Mouse (Mus musculus) stomach, embryonic 14.5 days (tissue): Measurements from ENCODE around the gene Il17re. TPM values are rescaled to one million over a fixed set of nuclear protein-coding genes. Genes with fewer than 3 reads are reported as not detected.

Experiments used
- ATAC-seq: fragments of 200-750 bp; cut with Nextera tagmentation; 2 replicates; pipeline ENCODE4 v1.8.0; 2017; ENCODE audit warnings: low read depth, moderate TSS enrichment; ENCODE audit not compliant: insufficient number of reproducible peaks, insufficient read depth, low FRiP score
- H3K27ac ChIP-seq: fragments of 300-500 bp; sonication (generic); 2 replicates; pipeline ENCODE4 v1.5.1; 2014; ENCODE audit warnings: mild to moderate bottlenecking, low read length, moderate library complexity, mixed read lengths
- H3K27me3 ChIP-seq: fragments of 300-500 bp; sonication (generic); 2 replicates; pipeline ENCODE4 v1.6.1; 2014; ENCODE audit warnings: low read length, control low read depth, mixed read lengths; ENCODE audit not compliant: control insufficient read depth, insufficient read depth
- H3K36me3 ChIP-seq: fragments of 300-500 bp; sonication (generic); 2 replicates; pipeline ENCODE4 v1.6.1; 2014; ENCODE audit warnings: mild to moderate bottlenecking, control low read depth, low read length, moderate library complexity, mixed read lengths; ENCODE audit not compliant: control insufficient read depth, insufficient read depth
- H3K4me1 ChIP-seq: fragments of 300-500 bp; sonication (generic); 2 replicates; pipeline ENCODE4 v1.6.1; 2014; ENCODE audit warnings: low read length, control low read depth, mixed read lengths; ENCODE audit not compliant: control insufficient read depth, insufficient read depth
- H3K4me2 ChIP-seq: fragments of 300-500 bp; sonication (generic); replicated peaks from 2 replicates; pipeline ENCODE4 v1.6.1; 2014; ENCODE audit warnings: low read depth, low read length, control low read depth
- H3K4me3 ChIP-seq: fragments of 300-500 bp; sonication (generic); 2 replicates; pipeline ENCODE4 v1.5.1; 2014; ENCODE audit warnings: low read depth, low read length, control low read depth
- H3K9ac ChIP-seq: fragments of 300-500 bp; sonication (generic); replicated peaks from 2 replicates; pipeline ENCODE4 v1.6.1; 2014; ENCODE audit warnings: low read depth, mild to moderate bottlenecking, control low read depth, low read length, moderate library complexity, mixed read lengths
- H3K9me3 ChIP-seq: fragments of 300-500 bp; sonication (generic); 2 replicates; pipeline ENCODE4 v1.6.1; 2016; ENCODE audit warnings: low read depth, low read length, control low read depth; ENCODE audit not compliant: control insufficient read depth
- WGBS: fragments of 180-500 bp; shearing (Covaris S2); extraction: QIAGEN DNeasy Blood & Tissue Kit; methylation state at CpG from one replicate; pipeline ENCODE4 v1.1.7; 2014; 5-methylcytosine and 5-hydroxymethylcytosine counted together
- polyA plus RNA-seq: library from polyadenylated mRNA; unstranded; fragments of >200 nt; fragmentation: Nextera tagmentation; extraction: Ambion mirVana; gene quantifications from 2 replicates; pipeline ENCODE4 v1.2.1, GENCODE M21; 2014

The Il17re gene
- polyA plus RNA-seq, 1 experiment from 2014 or later = 19.8 TPM

DNA sequence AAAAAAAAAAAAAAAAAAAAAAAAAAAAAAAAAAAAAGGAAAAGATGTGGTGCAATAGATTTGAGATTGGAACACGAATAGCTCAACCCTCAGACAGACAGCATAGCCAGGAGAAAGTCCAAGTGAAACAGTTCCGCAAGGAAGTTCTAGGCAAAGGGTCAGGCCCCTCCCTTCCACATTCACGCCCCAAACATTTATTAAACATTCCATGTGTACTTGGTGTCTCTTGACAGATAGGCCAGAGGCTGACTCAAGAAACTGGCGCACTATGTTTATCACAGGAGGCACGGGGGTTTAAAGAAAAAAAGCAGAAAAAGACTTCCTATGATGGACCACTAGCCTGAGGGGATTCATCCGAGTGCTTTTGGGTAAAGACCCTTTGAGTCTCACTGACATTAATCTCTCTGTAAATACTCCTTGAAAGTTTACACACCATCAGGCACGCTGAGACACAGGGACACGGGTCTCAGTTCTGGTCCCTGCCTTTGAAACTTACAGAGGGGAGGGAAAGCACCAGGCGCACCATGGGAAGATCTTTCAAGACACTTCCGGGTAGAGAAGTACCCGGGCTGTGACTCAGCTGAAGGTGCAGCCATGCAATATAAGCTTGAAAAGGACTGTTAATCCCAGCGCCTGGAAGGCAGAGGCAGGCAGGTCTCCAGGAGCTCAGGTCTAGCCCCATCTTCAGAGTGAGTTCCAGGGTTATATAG is 19.4 kb upstream of the Il17re start:
- Histone ChIP-seq H3K4me3 (no peak overlapping the region), H3K27ac (no peak overlapping the region), H3K4me2 (no peak overlapping the region), H3K36me3 (no peaks in the 10 kb centered on the region), H3K9me3 (no peaks in the 10 kb centered on the region), H3K27me3 (no peaks in the 10 kb centered on the region), H3K9ac (no peak overlapping the region), H3K4me1 (peaks cover 5% of the 10 kb centered on the region)
- WGBS = 42% methylated on average over 12 of the region's 12 CpGs
- ATAC-seq = no peak

DNA sequence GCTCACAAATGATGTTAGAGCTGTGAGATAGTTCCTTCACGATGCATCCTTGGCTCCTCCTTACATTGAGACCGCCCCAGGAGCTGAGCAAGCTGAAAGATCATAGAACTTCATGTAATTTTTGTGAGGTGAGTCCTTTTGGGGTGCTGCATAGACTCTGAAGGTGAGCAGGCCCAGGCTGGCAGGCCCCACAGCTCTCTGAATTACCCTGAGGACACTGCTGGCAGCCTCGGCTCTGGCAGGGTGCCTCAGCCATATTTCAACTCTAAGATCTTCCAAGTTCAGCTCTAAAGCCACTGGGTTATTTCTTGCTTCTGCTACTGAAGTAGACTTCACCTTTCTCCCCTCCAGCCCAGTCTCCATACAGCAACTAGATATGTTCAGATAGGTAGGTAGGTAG is 17.6 kb upstream of the Il17re start:
- no peaks in the 10 kb centered on the region for H3K36me3 ChIP-seq
- ATAC-seq = no peak
- H3K27me3 ChIP-seq = no peaks in the 10 kb centered on the region
- peaks cover 5% of the 10 kb centered on the region for H3K4me1 ChIP-seq
- no peak overlapping the region for H3K27ac ChIP-seq
- 79% methylated on average over 3 of the region's 3 CpGs for WGBS
- H3K9me3 ChIP-seq = no peaks in the 10 kb centered on the region
- H3K9ac ChIP-seq = no peak overlapping the region
- no peak overlapping the region for H3K4me3 ChIP-seq
- H3K4me2 ChIP-seq = no peak overlapping the region

DNA sequence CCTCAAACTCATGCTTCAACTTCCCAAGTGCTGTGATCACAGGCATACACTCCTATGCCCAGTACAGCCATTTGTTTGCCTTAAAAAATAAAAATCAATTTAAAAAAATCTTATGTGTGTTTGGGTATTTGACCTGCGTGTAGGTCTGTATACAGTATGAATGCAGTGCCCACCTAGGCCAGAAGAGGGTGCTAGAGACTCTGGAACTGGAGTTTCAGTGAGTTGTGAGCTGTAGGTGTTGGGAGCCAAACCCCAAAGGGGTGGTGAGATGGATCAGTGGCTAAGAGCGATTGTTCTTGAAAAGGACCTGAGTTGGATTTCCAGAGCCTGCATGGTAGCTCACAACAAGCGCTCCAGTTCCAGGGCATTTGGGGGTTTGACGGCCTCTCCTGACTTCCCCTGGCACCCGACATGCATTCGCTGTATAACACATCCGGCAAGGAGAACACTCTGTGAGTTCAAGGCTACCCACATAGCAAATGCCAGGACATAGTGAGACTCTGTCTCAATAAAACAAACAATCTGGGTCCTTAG is 17.1 kb upstream of the Il17re start:
- Histone ChIP-seq H3K4me1 (peaks cover 5% of the 10 kb centered on the region), H3K4me2 (no peak overlapping the region), H3K27me3 (no peaks in the 10 kb centered on the region), H3K36me3 (no peaks in the 10 kb centered on the region), H3K9ac (no peak overlapping the region), H3K27ac (no peak overlapping the region), H3K9me3 (no peaks in the 10 kb centered on the region), H3K4me3 (no peak overlapping the region)
- WGBS = 53% methylated on average over 7 of the region's 7 CpGs
- ATAC-seq = no peak

DNA sequence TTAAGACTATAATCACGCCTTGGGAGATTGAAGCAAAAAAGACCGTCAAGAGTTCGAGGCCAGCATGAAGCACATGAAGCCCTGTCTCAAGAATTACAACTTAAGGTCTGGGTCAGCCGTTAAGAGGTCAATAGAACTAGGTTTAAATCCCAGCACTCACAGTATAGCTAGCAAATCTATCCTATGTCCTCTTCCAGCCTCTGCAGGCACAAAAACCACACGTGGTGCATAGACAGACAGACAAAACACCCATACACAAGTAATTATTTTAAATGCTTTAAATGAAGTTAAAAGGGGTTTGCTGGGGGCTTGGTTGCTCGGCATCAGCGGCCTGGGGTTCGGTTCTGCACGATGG is 16.2 kb upstream of the Il17re start:
- peaks cover 5% of the 10 kb centered on the region; the same call in 1 of the 2 replicates for H3K36me3 ChIP-seq
- 41% methylated on average over 9 of the region's 9 CpGs for WGBS
- peaks cover 5% of the 10 kb centered on the region for H3K4me1 ChIP-seq
- 0 out of 2 replicates have a peak overlapping the region, but pooled peaks have one; percentile 56 for H3K27ac ChIP-seq
- H3K27me3 ChIP-seq = no peaks in the 10 kb centered on the region
- no peak; the same call in 1 of the 2 replicates for ATAC-seq
- H3K4me2 ChIP-seq = peak overlapping the region; percentile 92
- H3K9me3 ChIP-seq = no peaks in the 10 kb centered on the region
- no peak overlapping the region; the same call in 1 of the 2 replicates for H3K9ac ChIP-seq
- H3K4me3 ChIP-seq = peak overlapping the region; percentile 96

DNA sequence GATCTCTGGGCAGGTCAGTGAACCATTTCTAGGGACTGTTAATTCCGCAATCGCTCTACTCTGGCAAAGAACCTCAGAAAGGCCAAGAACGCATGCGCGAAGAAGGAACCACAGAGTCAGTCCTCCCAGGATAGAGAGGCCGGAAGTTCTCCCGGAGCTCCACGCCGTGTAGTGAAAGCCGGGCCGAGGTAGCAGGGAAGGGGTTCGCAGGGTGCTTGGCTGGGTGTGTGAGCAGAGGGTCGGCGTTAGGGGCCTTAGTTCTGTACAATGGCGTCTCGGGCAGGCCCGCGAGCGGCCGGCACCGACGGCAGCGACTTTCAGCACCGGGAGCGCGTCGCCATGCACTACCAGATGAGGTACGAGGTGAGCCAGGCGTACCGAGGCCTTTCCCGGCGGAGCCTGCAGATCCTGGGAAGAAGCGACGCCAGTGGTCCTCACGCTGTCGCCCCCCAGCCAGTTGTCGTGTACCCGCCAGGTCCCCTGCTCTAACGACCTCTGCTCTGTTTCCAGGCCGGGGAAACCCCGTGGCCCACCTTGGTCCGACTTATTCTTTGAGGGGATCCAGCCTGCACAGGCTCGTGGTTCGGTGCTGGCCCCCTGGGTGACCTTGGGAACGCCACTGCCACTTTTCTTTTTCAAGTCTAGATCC is 15.7 kb upstream of the Il17re start, which contains the start of gene Jagn1:
Jagn1 (plus strand) TSS at position 128 of the 649 bp plus-strand sequence.
- H3K4me1 ChIP-seq = peaks cover 5% of the 10 kb centered on the region
- peak within 1 kb of the TSS; percentile 82 for H3K9ac ChIP-seq
- peaks cover 9% of the 10 kb centered on the region; the same call in 1 of the 2 replicates for H3K36me3 ChIP-seq
- peak within 1 kb of the TSS; percentile 92 for H3K4me2 ChIP-seq
- H3K27ac ChIP-seq = peak within 1 kb of the TSS; percentile 56; the same call in 1 of the 2 replicates
- H3K4me3 ChIP-seq = peak within 1 kb of the TSS; percentile 96
- no peaks in the 10 kb centered on the region for H3K9me3 ChIP-seq
- no peaks in the 10 kb centered on the region for H3K27me3 ChIP-seq
- under 1% methylated on average over 45 of the region's 45 CpGs for WGBS
- ATAC-seq = peak; percentile 92

DNA sequence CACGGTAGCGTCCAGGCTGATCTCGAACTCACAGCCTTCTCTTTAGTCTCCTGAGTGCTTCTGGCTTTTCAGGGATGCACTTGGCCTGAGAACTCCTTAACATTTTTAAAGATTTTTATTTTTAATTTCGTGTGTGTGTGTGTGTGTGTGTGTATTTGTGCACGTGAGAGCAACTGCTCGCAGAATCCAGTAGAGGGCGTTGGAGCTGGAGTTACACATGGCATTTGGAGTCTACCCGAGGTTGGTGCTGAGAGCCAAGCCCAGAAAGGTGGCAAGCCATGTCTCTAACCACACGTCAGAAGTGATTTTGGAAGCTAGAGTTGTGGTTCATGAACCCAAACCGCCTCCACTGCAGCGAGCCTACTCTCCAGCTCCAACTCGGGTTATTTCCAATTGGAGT is 15.2 kb upstream of the Il17re start:
- Histone ChIP-seq H3K9ac (peak overlapping the region; percentile 82), H3K27ac (peak overlapping the region; percentile 46; the same call in 1 of the 2 replicates), H3K4me2 (peak overlapping the region; percentile 92), H3K36me3 (peaks cover 13% of the 10 kb centered on the region), H3K4me1 (peaks cover 5% of the 10 kb centered on the region), H3K4me3 (peak overlapping the region; percentile 96), H3K9me3 (no peaks in the 10 kb centered on the region), H3K27me3 (no peaks in the 10 kb centered on the region)
- no peak for ATAC-seq
- 49% methylated on average over 12 of the region's 12 CpGs for WGBS

DNA sequence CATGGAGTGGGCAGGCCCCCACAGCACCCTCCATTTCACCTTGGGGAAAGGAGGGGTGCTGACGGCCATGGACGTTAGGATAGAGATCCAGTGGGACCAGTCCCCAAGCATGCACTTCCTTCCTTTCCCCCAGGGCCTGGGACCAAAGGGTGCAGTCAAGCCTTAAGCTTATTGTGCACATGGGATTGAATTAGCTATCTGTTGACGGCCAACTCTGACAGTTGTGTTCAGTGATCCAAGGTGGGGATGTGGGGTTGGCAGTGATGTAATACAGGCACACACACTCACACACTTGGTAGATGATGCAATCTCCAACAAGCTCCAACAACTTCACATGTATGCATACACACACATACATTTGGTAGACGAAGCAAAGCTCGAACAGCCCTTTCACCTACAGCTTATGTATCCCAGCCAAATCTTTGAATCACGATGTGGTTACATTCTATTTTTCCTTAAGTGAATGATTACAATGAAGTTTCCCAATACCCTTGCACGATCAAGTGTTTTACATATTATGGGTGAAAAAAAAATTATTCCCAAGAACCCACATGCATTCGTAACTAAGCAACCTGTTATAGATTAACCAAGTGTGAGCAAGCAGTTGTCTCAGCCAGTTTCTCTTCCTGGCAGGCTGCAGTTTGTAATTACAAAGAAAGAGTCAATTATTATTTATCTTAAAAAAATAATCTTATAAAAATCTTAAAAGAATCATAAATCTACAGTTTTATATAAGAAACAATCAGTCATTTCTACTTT is 13.9 kb upstream of the Il17re start:
- peaks cover 5% of the 10 kb centered on the region for H3K4me1 ChIP-seq
- no peak overlapping the region for H3K4me3 ChIP-seq
- H3K9me3 ChIP-seq = no peaks in the 10 kb centered on the region
- 76% methylated on average over 6 of the region's 8 CpGs for WGBS
- H3K9ac ChIP-seq = no peak overlapping the region
- no peak overlapping the region for H3K27ac ChIP-seq
- no peak overlapping the region for H3K4me2 ChIP-seq
- ATAC-seq = no peak
- peaks cover 18% of the 10 kb centered on the region for H3K36me3 ChIP-seq
- no peaks in the 10 kb centered on the region for H3K27me3 ChIP-seq

DNA sequence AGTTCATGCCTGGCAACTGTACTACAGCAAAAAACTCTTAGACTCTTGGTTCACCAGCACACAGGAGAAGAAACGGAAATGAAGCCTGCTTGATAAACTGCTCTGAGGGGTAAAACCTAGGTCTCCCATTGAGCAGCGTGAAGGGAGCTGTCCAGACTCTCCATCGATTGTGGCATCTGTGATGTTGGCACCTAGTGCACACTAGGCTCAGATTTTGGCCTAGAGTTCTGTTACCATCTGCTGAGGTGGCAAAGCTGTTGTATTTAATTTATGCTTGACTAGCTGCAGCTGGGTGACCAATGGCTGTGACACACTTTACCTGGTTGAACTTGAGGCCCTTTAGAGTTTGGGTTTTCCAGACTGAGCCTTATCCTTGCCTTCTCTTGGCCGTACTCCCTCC is 10.6 kb upstream of the Il17re start:
- Histone ChIP-seq H3K27me3 (no peaks in the 10 kb centered on the region), H3K4me3 (no peak overlapping the region), H3K9ac (no peak overlapping the region), H3K36me3 (peaks cover 18% of the 10 kb centered on the region), H3K9me3 (no peaks in the 10 kb centered on the region), H3K27ac (no peak overlapping the region), H3K4me1 (peaks cover 5% of the 10 kb centered on the region), H3K4me2 (no peak overlapping the region)
- ATAC-seq = no peak
- 95% methylated on average over 4 of the region's 4 CpGs for WGBS
